Comparison of ENCODE assay signal across 33 mouse cellular contexts in the genomic region with DNA sequence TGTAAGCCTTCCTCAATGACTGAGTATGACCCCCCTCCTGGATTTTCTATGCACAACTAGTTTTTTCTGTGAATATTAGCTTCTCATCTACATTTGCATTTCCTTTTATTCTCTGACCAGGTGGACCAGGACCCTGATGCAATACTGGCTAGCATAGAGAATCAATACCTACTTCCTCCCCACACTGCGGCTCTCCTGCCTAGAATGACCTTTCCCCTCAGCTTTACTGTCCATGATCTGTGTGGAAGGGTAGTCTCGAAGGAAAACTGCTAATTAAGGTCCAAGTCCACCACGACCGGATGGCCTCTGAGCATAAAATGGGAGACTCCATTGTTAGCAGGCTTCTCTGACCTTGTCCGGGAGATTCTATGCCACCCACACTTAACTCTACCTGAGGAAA. TPM values are rescaled to one million over a fixed set of nuclear protein-coding genes. Genes with fewer than 3 reads are reported as not detected.
DNase-seq lines count a peak whose midpoint lies in the region; ATAC-seq and TF ChIP-seq lines count a peak whose summit lies in the region.
"Had no signal": no experiment of that assay in that cellular context is flagged by ENCODE, and none has a peak within 500 bp of the region (broad histone marks: within the 10 kb centered on the region; RNA-seq: fewer than 3 reads in every experiment).

No protein-coding gene starts in this region.

- H3K4me1 ChIP-seq in liver, adult 2 months (ENCODE audit: control insufficient read depth, insufficient read depth, low read length), result peaks cover 3% of the 10 kb centered on the region
- no peaks in the 10 kb centered on the region; the same call in 1 of the 2 replicates for H3K4me1 ChIP-seq in liver, embryonic 11.5 days (replicated peaks; ENCODE audit: control insufficient read depth, insufficient read depth, low read length)
- no peaks in the 10 kb centered on the region for H3K4me1 ChIP-seq in intestine, postnatal 0 days (replicated peaks; ENCODE audit: control insufficient read depth, insufficient read depth, low read length)
- peaks cover 15% of the 10 kb centered on the region for H3K4me1 ChIP-seq in liver, embryonic 13.5 days (replicated peaks)
- H3K4me1 ChIP-seq in liver, postnatal 0 days (ENCODE audit: insufficient read depth), result peaks cover 5% of the 10 kb centered on the region
- H3K4me1 ChIP-seq in thymus, adult 2 months (replicated peaks; ENCODE audit: control insufficient read depth, insufficient read depth, low read length), result no peaks in the 10 kb centered on the region
- H3K4me1 ChIP-seq: embryonic facial prominence, embryonic 12.5 days; embryonic facial prominence, embryonic 15.5 days had no signal

- H3K9ac ChIP-seq in liver, adult 2 months (ENCODE audit: low read depth, low read length), result no peak overlapping the region
- no peak overlapping the region for H3K9ac ChIP-seq in liver, embryonic 11.5 days (ENCODE audit: low read depth, low read length)
- H3K9ac ChIP-seq in intestine, postnatal 0 days (ENCODE audit: low read depth, low read length), result no peak overlapping the region
- H3K9ac ChIP-seq in liver, embryonic 13.5 days, result no peak overlapping the region
- no peak overlapping the region for H3K9ac ChIP-seq in liver, postnatal 0 days (replicated peaks)
- H3K9ac ChIP-seq: embryonic facial prominence, embryonic 12.5 days; embryonic facial prominence, embryonic 15.5 days; forebrain, postnatal 0 days; heart, embryonic 13.5 days; hindbrain, embryonic 14.5 days had no signal

- WGBS in liver, adult 2 months, result 23% methylated on average over 5 of the region's 5 CpGs
- WGBS in liver, embryonic 11.5 days, result 73% methylated on average over 5 of the region's 5 CpGs
- WGBS in intestine, postnatal 0 days, result 44% methylated on average over 5 of the region's 5 CpGs
- 66% methylated on average over 5 of the region's 5 CpGs for WGBS in liver, embryonic 13.5 days (ENCODE audit: insufficient replicate concordance)
- 52% methylated on average over 5 of the region's 5 CpGs for WGBS in liver, postnatal 0 days (ENCODE audit: insufficient replicate concordance)
- 88% methylated on average over 5 of the region's 5 CpGs for WGBS in thymus, adult 2 months

- no peaks in the 10 kb centered on the region for H3K9me3 ChIP-seq in liver, embryonic 11.5 days (ENCODE audit: control insufficient read depth, low read length)
- no peaks in the 10 kb centered on the region for H3K9me3 ChIP-seq in intestine, postnatal 0 days (ENCODE audit: control insufficient read depth)
- no peaks in the 10 kb centered on the region for H3K9me3 ChIP-seq in liver, embryonic 13.5 days (replicated peaks)
- H3K9me3 ChIP-seq in liver, postnatal 0 days (ENCODE audit: low read length), result no peaks in the 10 kb centered on the region
- H3K9me3 ChIP-seq: embryonic facial prominence, embryonic 12.5 days; embryonic facial prominence, embryonic 15.5 days; heart, embryonic 13.5 days had no signal

- TF ChIP-seq CTCF in liver, adult 2 months (IDR thresholded peaks at IDR 0.05; ENCODE audit: low read depth, low read length), result no peak
- TF ChIP-seq CTCF in intestine, postnatal 0 days (IDR thresholded peaks at IDR 0.05; ENCODE audit: low read depth), result no peak
- TF ChIP-seq CTCF in liver, postnatal 0 days (IDR thresholded peaks at IDR 0.05; ENCODE audit: low read depth), result no peak
- TF ChIP-seq CTCF in thymus, adult 2 months (IDR thresholded peaks at IDR 0.05; ENCODE audit: borderline replicate concordance, control insufficient read depth, extremely low read depth, insufficient read depth, low read length, poor library complexity), result no peak

- no peak overlapping the region for H3K4me3 ChIP-seq in liver, adult 2 months (ENCODE audit: insufficient read depth, low read depth, low read length)
- H3K4me3 ChIP-seq in liver, embryonic 11.5 days (ENCODE audit: low read depth, low read length), result no peak overlapping the region
- no peak overlapping the region for H3K4me3 ChIP-seq in intestine, postnatal 0 days (ENCODE audit: low read depth, low read length)
- H3K4me3 ChIP-seq in liver, embryonic 13.5 days (replicated peaks), result no peak overlapping the region
- H3K4me3 ChIP-seq in liver, postnatal 0 days (ENCODE audit: low read depth, low read length), result no peak overlapping the region
- H3K4me3 ChIP-seq in thymus, adult 2 months (ENCODE audit: control insufficient read depth, insufficient read depth, low read length), result no peak overlapping the region
- H3K4me3 ChIP-seq: embryonic facial prominence, embryonic 12.5 days; embryonic facial prominence, embryonic 15.5 days; gastrocnemius, adult 2 months; heart, embryonic 13.5 days had no signal

- DNase-seq in liver, adult 2 months (ENCODE audit: extremely low read depth, low read depth, low spot score), result peak; percentile 52
- DNase-seq in liver, embryonic 11.5 days (ENCODE audit: low spot score), result no peak
- no peak for DNase-seq in liver, embryonic 13.5 days
- DNase-seq in liver, postnatal 0 days, result no peak
- DNase-seq in embryo, embryonic 10 days (ENCODE audit: low spot score), result no peak
- DNase-seq in thymus, adult 2 months, result no peak
- DNase-seq: adrenal gland, adult 8-10 months; adrenal gland, postnatal 25 days; cerebellum, adult 11-12 months; cerebellum, adult 8-10 months; cerebellum, postnatal 10 days; forebrain, postnatal 0 days; gastrocnemius, adult 2 months; gastrocnemius, postnatal 25 days; heart, adult 18-20 months; heart, postnatal 14 days; heart, postnatal 4 days had no signal

- TF ChIP-seq POLR2A in liver, adult 2 months (IDR thresholded peaks at IDR 0.05; ENCODE audit: extremely low read depth, insufficient read depth, low read length), result no peak
- TF ChIP-seq POLR2A in thymus, adult 2 months (IDR thresholded peaks at IDR 0.05; ENCODE audit: control insufficient read depth, extremely low read depth, insufficient read depth, low read length, poor library complexity), result no peak

- H3K27me3 ChIP-seq in liver, adult 2 months (ENCODE audit: control insufficient read depth, insufficient read depth, low read length), result no peaks in the 10 kb centered on the region
- 0 out of 2 replicates have a peak, but pooled peaks cover 2% of the 10 kb centered on the region for H3K27me3 ChIP-seq in liver, embryonic 11.5 days (replicated peaks; ENCODE audit: control insufficient read depth, insufficient read depth, low read length)
- H3K27me3 ChIP-seq in intestine, postnatal 0 days (replicated peaks; ENCODE audit: control insufficient read depth, insufficient read depth, low read length), result no peaks in the 10 kb centered on the region
- no peaks in the 10 kb centered on the region for H3K27me3 ChIP-seq in liver, embryonic 13.5 days
- no peaks in the 10 kb centered on the region for H3K27me3 ChIP-seq in liver, postnatal 0 days (ENCODE audit: insufficient read depth, low read length)
- no peaks in the 10 kb centered on the region for H3K27me3 ChIP-seq in thymus, adult 2 months (ENCODE audit: control insufficient read depth, insufficient read depth, low read length)
- H3K27me3 ChIP-seq: embryonic facial prominence, embryonic 12.5 days; embryonic facial prominence, embryonic 15.5 days had no signal

- no peaks in the 10 kb centered on the region for H3K79me2 ChIP-seq in liver, adult 2 months (ENCODE audit: control insufficient read depth, insufficient read depth, low read length)

- H3K27ac ChIP-seq in liver, adult 2 months (replicated peaks; ENCODE audit: insufficient read depth, low read depth, low read length), result no peak overlapping the region
- H3K27ac ChIP-seq in liver, embryonic 11.5 days (ENCODE audit: low read depth, low read length), result no peak overlapping the region
- H3K27ac ChIP-seq in intestine, postnatal 0 days (ENCODE audit: low read depth, low read length), result 0 out of 2 replicates have a peak overlapping the region, but pooled peaks have one; percentile 42
- H3K27ac ChIP-seq in liver, embryonic 13.5 days, result peak overlapping the region; percentile 37; the same call in 1 of the 2 replicates
- H3K27ac ChIP-seq in liver, postnatal 0 days (ENCODE audit: low read depth), result peak overlapping the region; percentile 60
- H3K27ac ChIP-seq in thymus, adult 2 months (ENCODE audit: control insufficient read depth, insufficient read depth, low read length), result no peak overlapping the region
- H3K27ac ChIP-seq: embryonic facial prominence, embryonic 12.5 days; embryonic facial prominence, embryonic 15.5 days; heart, embryonic 13.5 days; hindbrain, embryonic 14.5 days; hindbrain, postnatal 0 days had no signal

- ATAC-seq in liver, embryonic 11.5 days (replicated peaks; ENCODE audit: low FRiP score), result no peak
- ATAC-seq in intestine, postnatal 0 days, result peak; percentile 69
- ATAC-seq in liver, embryonic 13.5 days (ENCODE audit: low read depth), result peak; percentile 58; the same call in 1 of the 2 replicates
- peak; percentile 79 for ATAC-seq in liver, postnatal 0 days
- ATAC-seq: activated CD4-positive, CD25-positive, alpha-beta regulatory T cell, adult 4 months; CD4-positive, CD25-positive, alpha-beta regulatory T cell, adult 4 months; forebrain, embryonic 14.5 days; forebrain, postnatal 0 days; hindbrain, postnatal 0 days had no signal

- no peak overlapping the region for H3K4me2 ChIP-seq in liver, embryonic 11.5 days
- H3K4me2 ChIP-seq in intestine, postnatal 0 days (replicated peaks; ENCODE audit: low read depth), result no peak overlapping the region
- no peak overlapping the region for H3K4me2 ChIP-seq in liver, embryonic 13.5 days
- H3K4me2 ChIP-seq in liver, postnatal 0 days (ENCODE audit: low read depth, low read length), result no peak overlapping the region
- H3K4me2 ChIP-seq: embryonic facial prominence, embryonic 12.5 days; embryonic facial prominence, embryonic 15.5 days; heart, embryonic 13.5 days; hindbrain, embryonic 14.5 days had no signal

- H3K36me3 ChIP-seq in liver, adult 2 months (ENCODE audit: control insufficient read depth, insufficient read depth, low read length), result no peaks in the 10 kb centered on the region
- no peaks in the 10 kb centered on the region for H3K36me3 ChIP-seq in liver, embryonic 11.5 days (ENCODE audit: control insufficient read depth, insufficient read depth, low read length)
- H3K36me3 ChIP-seq in intestine, postnatal 0 days (ENCODE audit: control insufficient read depth, insufficient read depth), result no peaks in the 10 kb centered on the region
- no peaks in the 10 kb centered on the region for H3K36me3 ChIP-seq in liver, embryonic 13.5 days
- H3K36me3 ChIP-seq in liver, postnatal 0 days (replicated peaks; ENCODE audit: insufficient read depth, low read length), result no peaks in the 10 kb centered on the region
- H3K36me3 ChIP-seq in thymus, adult 2 months (ENCODE audit: control insufficient read depth, insufficient read depth, low read length), result no peaks in the 10 kb centered on the region
- H3K36me3 ChIP-seq: embryonic facial prominence, embryonic 12.5 days; embryonic facial prominence, embryonic 15.5 days; heart, embryonic 13.5 days had no signal

- no peak for TF ChIP-seq EP300 in liver, postnatal 0 days (IDR thresholded peaks at IDR 0.05; ENCODE audit: low read depth)

RNA-seq across cellular contexts. Expression of a gene that starts 8.3 kb away (rescaled TPM):
- not detected in 2 replicates for total RNA-seq in liver, adult 2 months (2014; rRNA removed)
- not detected in 2 replicates for polyA plus RNA-seq in liver, adult 2 months (2012; rRNA removed)
- 0.43 and 0.44 TPM in 2 replicates for polyA plus RNA-seq in liver, embryonic 11.5 days (2014; fragmentation: Nextera tagmentation; extraction: Ambion mirVana)
- polyA plus RNA-seq in intestine, postnatal 0 days (2015; fragmentation: Nextera tagmentation; extraction: Ambion mirVana), result not detected in 2 replicates
- polyA plus RNA-seq in liver, embryonic 13.5 days (2015; fragmentation: Nextera tagmentation; extraction: Ambion mirVana), result 0.09 and 0.19 TPM in 2 replicates
- polyA plus RNA-seq in liver, postnatal 0 days (2015; fragmentation: Nextera tagmentation; extraction: Ambion mirVana), result not detected in 2 replicates
- polyA plus RNA-seq in thymus, adult 2 months (2012; rRNA removed), result 0.08 TPM in 1 of 2 replicates, not detected in the other
- total RNA-seq: adrenal gland, adult 8-10 months; adrenal gland, postnatal 25 days; forebrain, postnatal 0 days; gastrocnemius, adult 2 months; gastrocnemius, postnatal 25 days; heart, adult 18-20 months; heart, postnatal 14 days; heart, postnatal 4 days; hindbrain, postnatal 0 days had no signal
- polyA plus RNA-seq: activated CD4-positive, CD25-positive, alpha-beta regulatory T cell, adult 4 months; brain, embryonic 14.5 days; embryonic facial prominence, embryonic 12.5 days; forebrain, embryonic 11.5 days; forebrain, embryonic 14.5 days; forebrain, postnatal 0 days; heart, embryonic 13.5 days; heart, embryonic 16.5 days; hindbrain, embryonic 11.5 days; hindbrain, embryonic 14.5 days; hindbrain, postnatal 0 days had no signal

RNA-seq across cellular contexts. Expression of a gene that starts 19.2 kb away (rescaled TPM):
- total RNA-seq in liver, adult 2 months (2014; rRNA removed), result not detected in 2 replicates
- polyA plus RNA-seq in liver, adult 2 months (2012; rRNA removed), result not detected in 2 replicates
- 0.29 TPM in 1 of 2 replicates, not detected in the other for polyA plus RNA-seq in liver, embryonic 11.5 days (2014; fragmentation: Nextera tagmentation; extraction: Ambion mirVana)
- 0.33 and 0.56 TPM in 2 replicates for polyA plus RNA-seq in intestine, postnatal 0 days (2015; fragmentation: Nextera tagmentation; extraction: Ambion mirVana)
- polyA plus RNA-seq in liver, embryonic 13.5 days (2015; fragmentation: Nextera tagmentation; extraction: Ambion mirVana), result 0.08 and 0.12 TPM in 2 replicates
- 0.05 TPM in 1 of 2 replicates, not detected in the other for polyA plus RNA-seq in liver, postnatal 0 days (2015; fragmentation: Nextera tagmentation; extraction: Ambion mirVana)
- polyA plus RNA-seq in thymus, adult 2 months (2012; rRNA removed), result 0.04 and 0.08 TPM in 2 replicates
- total RNA-seq: adrenal gland, adult 8-10 months; adrenal gland, postnatal 25 days; forebrain, postnatal 0 days; gastrocnemius, adult 2 months; gastrocnemius, postnatal 25 days; heart, adult 18-20 months; heart, postnatal 14 days; heart, postnatal 4 days; hindbrain, postnatal 0 days had no signal
- polyA plus RNA-seq: activated CD4-positive, CD25-positive, alpha-beta regulatory T cell, adult 4 months; brain, embryonic 14.5 days; CD4-positive, CD25-positive, alpha-beta regulatory T cell, adult 4 months; embryonic facial prominence, embryonic 15.5 days; forebrain, embryonic 11.5 days; forebrain, embryonic 14.5 days; forebrain, postnatal 0 days; frontal cortex, adult 2 months; heart, embryonic 13.5 days; heart, embryonic 16.5 days; hindbrain, embryonic 11.5 days; hindbrain, embryonic 14.5 days; hindbrain, postnatal 0 days had no signal

RNA-seq across cellular contexts. Expression of a gene that starts 22.4 kb away (rescaled TPM):
- not detected in 2 replicates for total RNA-seq in liver, adult 2 months (2014; rRNA removed)
- polyA plus RNA-seq in liver, adult 2 months (2012; rRNA removed), result not detected in 2 replicates
- polyA plus RNA-seq in liver, embryonic 11.5 days (2014; fragmentation: Nextera tagmentation; extraction: Ambion mirVana), result not detected in 2 replicates
- not detected in 2 replicates for polyA plus RNA-seq in intestine, postnatal 0 days (2015; fragmentation: Nextera tagmentation; extraction: Ambion mirVana)
- not detected in 2 replicates for polyA plus RNA-seq in liver, embryonic 13.5 days (2015; fragmentation: Nextera tagmentation; extraction: Ambion mirVana)
- polyA plus RNA-seq in liver, postnatal 0 days (2015; fragmentation: Nextera tagmentation; extraction: Ambion mirVana), result not detected in 2 replicates
- 0.75 and 1.5 TPM in 2 replicates for polyA plus RNA-seq in thymus, adult 2 months (2012; rRNA removed)
- total RNA-seq: adrenal gland, adult 8-10 months; adrenal gland, postnatal 25 days; MEL had no signal
- polyA plus RNA-seq: activated CD4-positive, CD25-positive, alpha-beta regulatory T cell, adult 4 months; C2C12; CD4-positive, CD25-positive, alpha-beta regulatory T cell, adult 4 months; forebrain, embryonic 11.5 days; forebrain, embryonic 14.5 days; heart, embryonic 13.5 days had no signal

RNA-seq across cellular contexts. Expression of a gene that starts 56.7 kb away (rescaled TPM):
- 0.55 and 0.67 TPM in 2 replicates for total RNA-seq in liver, adult 2 months (2014; rRNA removed)
- polyA plus RNA-seq in liver, adult 2 months (2012; rRNA removed), result 0.76 and 0.81 TPM in 2 replicates
- 0.32 and 0.86 TPM in 2 replicates for polyA plus RNA-seq in liver, embryonic 11.5 days (2014; fragmentation: Nextera tagmentation; extraction: Ambion mirVana)
- polyA plus RNA-seq in intestine, postnatal 0 days (2015; fragmentation: Nextera tagmentation; extraction: Ambion mirVana), result 10.0 and 10.2 TPM in 2 replicates
- 0.76 and 1.2 TPM in 2 replicates for polyA plus RNA-seq in liver, embryonic 13.5 days (2015; fragmentation: Nextera tagmentation; extraction: Ambion mirVana)
- polyA plus RNA-seq in liver, postnatal 0 days (2015; fragmentation: Nextera tagmentation; extraction: Ambion mirVana), result 1.7 and 2.0 TPM in 2 replicates
- 2.4 and 2.7 TPM in 2 replicates for polyA plus RNA-seq in thymus, adult 2 months (2012; rRNA removed)
- total RNA-seq: adrenal gland, postnatal 25 days; forebrain, postnatal 0 days; gastrocnemius, adult 2 months; gastrocnemius, postnatal 25 days; heart, postnatal 14 days; heart, postnatal 4 days; hindbrain, postnatal 0 days had no signal
- polyA plus RNA-seq: activated CD4-positive, CD25-positive, alpha-beta regulatory T cell, adult 4 months; brain, embryonic 14.5 days; C2C12; CD4-positive, CD25-positive, alpha-beta regulatory T cell, adult 4 months; embryonic facial prominence, embryonic 12.5 days; forebrain, embryonic 11.5 days; forebrain, embryonic 14.5 days; forebrain, postnatal 0 days; frontal cortex, adult 2 months; heart, embryonic 13.5 days; hindbrain, embryonic 11.5 days; hindbrain, embryonic 14.5 days; hindbrain, postnatal 0 days had no signal

Comparison
In these comparisons a context has a peak if more than half of its experiments do, and no peak if none do; other contexts are left out.
1. H3K27ac ChIP-seq: peak in intestine, postnatal 0 days (single experiment), liver, embryonic 13.5 days (single experiment) and liver, postnatal 0 days (single experiment); none in liver, adult 2 months (single experiment), liver, embryonic 11.5 days (single experiment) and thymus, adult 2 months (single experiment).